Mouse (Mus musculus): ENCODE measurements around the gene Krtap1-4. TPM values are rescaled to one million over a fixed set of nuclear protein-coding genes. Genes with fewer than 3 reads are reported as not detected.

The Krtap1-4 gene
- polyA plus RNA-seq, 1 experiment from 2014 or later: not detected

Other genes starting within 250 kb of the Krtap1-4 start
- gene Krt26, start 245.7 kb downstream of the Krtap1-4 start, polyA plus RNA-seq (2014; fragmentation: Nextera tagmentation; extraction: Ambion mirVana): not detected in 2 replicates
- gene Krt27, start 232.6 kb downstream of the Krtap1-4 start, polyA plus RNA-seq (2014; fragmentation: Nextera tagmentation; extraction: Ambion mirVana): not detected in 2 replicates
- 0.16 TPM in 1 of 2 replicates, not detected in the other for gene Krt28, start 208.8 kb downstream of the Krtap1-4 start, polyA plus RNA-seq (2014; fragmentation: Nextera tagmentation; extraction: Ambion mirVana)
- 12.9 and 14.9 TPM in 2 replicates for gene Krt10, start 194.3 kb downstream of the Krtap1-4 start, polyA plus RNA-seq (2014; fragmentation: Nextera tagmentation; extraction: Ambion mirVana)
- gene Krt12, start 161.4 kb downstream of the Krtap1-4 start, polyA plus RNA-seq (2014; fragmentation: Nextera tagmentation; extraction: Ambion mirVana): not detected in 2 replicates
- gene Krt20, start 145.5 kb downstream of the Krtap1-4 start, polyA plus RNA-seq (2014; fragmentation: Nextera tagmentation; extraction: Ambion mirVana): 3.7 and 5.4 TPM in 2 replicates
- 0.43 and 0.51 TPM in 2 replicates for gene Krt23, start 90.5 kb downstream of the Krtap1-4 start, polyA plus RNA-seq (2014; fragmentation: Nextera tagmentation; extraction: Ambion mirVana)
- gene Krt39, start 62.3 kb downstream of the Krtap1-4 start, polyA plus RNA-seq (2014; fragmentation: Nextera tagmentation; extraction: Ambion mirVana): not detected in 2 replicates
- not detected in 2 replicates for gene Krt40, start 40.5 kb downstream of the Krtap1-4 start, polyA plus RNA-seq (2014; fragmentation: Nextera tagmentation; extraction: Ambion mirVana)
- gene Krtap3-3, start 32.8 kb downstream of the Krtap1-4 start, polyA plus RNA-seq (2014; fragmentation: Nextera tagmentation; extraction: Ambion mirVana): not detected in 2 replicates
- not detected in 2 replicates for gene Krtap3-2, start 26.8 kb downstream of the Krtap1-4 start, polyA plus RNA-seq (2014; fragmentation: Nextera tagmentation; extraction: Ambion mirVana)
- not detected in 2 replicates for gene Gm11939, start 24.2 kb downstream of the Krtap1-4 start, polyA plus RNA-seq (2014; fragmentation: Nextera tagmentation; extraction: Ambion mirVana)
- gene Krtap3-1, start 17.0 kb downstream of the Krtap1-4 start, polyA plus RNA-seq (2014; fragmentation: Nextera tagmentation; extraction: Ambion mirVana): not detected in 2 replicates
- gene Krtap1-5, start 2.6 kb downstream of the Krtap1-4 start, polyA plus RNA-seq (2014; fragmentation: Nextera tagmentation; extraction: Ambion mirVana): not detected in 2 replicates
- not detected in 2 replicates for gene Krtap1-3, start 7.7 kb upstream of the Krtap1-4 start, polyA plus RNA-seq (2014; fragmentation: Nextera tagmentation; extraction: Ambion mirVana)
- gene Krtap9-3, start 14.5 kb upstream of the Krtap1-4 start, polyA plus RNA-seq (2014; fragmentation: Nextera tagmentation; extraction: Ambion mirVana): not detected in 2 replicates
- not detected in 2 replicates for gene Gm11938, start 19.7 kb upstream of the Krtap1-4 start, polyA plus RNA-seq (2014; fragmentation: Nextera tagmentation; extraction: Ambion mirVana)
- not detected in 2 replicates for gene Gm11937, start 26.5 kb upstream of the Krtap1-4 start, polyA plus RNA-seq (2014; fragmentation: Nextera tagmentation; extraction: Ambion mirVana)
- not detected in 2 replicates for gene Krtap2-4, start 31.2 kb upstream of the Krtap1-4 start, polyA plus RNA-seq (2014; fragmentation: Nextera tagmentation; extraction: Ambion mirVana)
- not detected in 2 replicates for gene Gm11562, start 36.8 kb upstream of the Krtap1-4 start, polyA plus RNA-seq (2014; fragmentation: Nextera tagmentation; extraction: Ambion mirVana)
- gene Krtap4-1, start 44.6 kb upstream of the Krtap1-4 start, polyA plus RNA-seq (2014; fragmentation: Nextera tagmentation; extraction: Ambion mirVana): not detected in 2 replicates
- not detected in 2 replicates for gene Krtap4-2, start 51.4 kb upstream of the Krtap1-4 start, polyA plus RNA-seq (2014; fragmentation: Nextera tagmentation; extraction: Ambion mirVana)
- not detected in 2 replicates for gene Krtap4-7, start 60.4 kb upstream of the Krtap1-4 start, polyA plus RNA-seq (2014; fragmentation: Nextera tagmentation; extraction: Ambion mirVana)
- gene Gm11555, start 66.6 kb upstream of the Krtap1-4 start, polyA plus RNA-seq (2014; fragmentation: Nextera tagmentation; extraction: Ambion mirVana): not detected in 2 replicates
- gene Gm11563, start 75.3 kb upstream of the Krtap1-4 start, polyA plus RNA-seq (2014; fragmentation: Nextera tagmentation; extraction: Ambion mirVana): not detected in 2 replicates
- gene Krtap4-6, start 82.3 kb upstream of the Krtap1-4 start, polyA plus RNA-seq (2014; fragmentation: Nextera tagmentation; extraction: Ambion mirVana): not detected in 2 replicates
- not detected in 2 replicates for gene Gm14190, start 107.1 kb upstream of the Krtap1-4 start, polyA plus RNA-seq (2014; fragmentation: Nextera tagmentation; extraction: Ambion mirVana)
- not detected in 2 replicates for gene Gm14180, start 150.6 kb upstream of the Krtap1-4 start, polyA plus RNA-seq (2014; fragmentation: Nextera tagmentation; extraction: Ambion mirVana)
- gene Gm11595, start 189.3 kb upstream of the Krtap1-4 start, polyA plus RNA-seq (2014; fragmentation: Nextera tagmentation; extraction: Ambion mirVana): not detected in 2 replicates
- not detected in 2 replicates for gene Krtap4-8, start 197.1 kb upstream of the Krtap1-4 start, polyA plus RNA-seq (2014; fragmentation: Nextera tagmentation; extraction: Ambion mirVana)
- not detected in 2 replicates for gene Krtap4-9, start 201.5 kb upstream of the Krtap1-4 start, polyA plus RNA-seq (2014; fragmentation: Nextera tagmentation; extraction: Ambion mirVana)
- not detected in 2 replicates for gene Gm11596, start 209.8 kb upstream of the Krtap1-4 start, polyA plus RNA-seq (2014; fragmentation: Nextera tagmentation; extraction: Ambion mirVana)
- gene Gm11569, start 215.3 kb upstream of the Krtap1-4 start, polyA plus RNA-seq (2014; fragmentation: Nextera tagmentation; extraction: Ambion mirVana): not detected in 2 replicates
- gene Gm11554, start 220.8 kb upstream of the Krtap1-4 start, polyA plus RNA-seq (2014; fragmentation: Nextera tagmentation; extraction: Ambion mirVana): not detected in 2 replicates
- not detected in 2 replicates for gene Krtap4-13, start 226.2 kb upstream of the Krtap1-4 start, polyA plus RNA-seq (2014; fragmentation: Nextera tagmentation; extraction: Ambion mirVana)
- gene Gm11564, start 232.0 kb upstream of the Krtap1-4 start, polyA plus RNA-seq (2014; fragmentation: Nextera tagmentation; extraction: Ambion mirVana): not detected in 2 replicates